Mouse (Mus musculus) MEL (cell line): ENCODE results near the gene Tnks1bp1. TPM values are rescaled to one million over a fixed set of nuclear protein-coding genes. Genes with fewer than 3 reads are reported as not detected.

Experiments used
- DNase-seq: peaks from one replicate; pipeline ENCODE4 v3.0.0; 2011; ENCODE audit warnings: low read depth, low spot score
- H3K27ac ChIP-seq: 2 replicates; pipeline ENCODE4 v1.5.1; 2012; ENCODE audit warnings: low read depth, mild to moderate bottlenecking, control low read depth, low read length, moderate library complexity; ENCODE audit not compliant: control insufficient read depth
- H3K27me3 ChIP-seq, 2 experiments: fragments of 150-350 bp in 1 of 2; sonication (generic) in 1 of 2; 2 replicates each; pipeline ENCODE4 v1.6.1; 2012; ENCODE audit warnings: low read length in 2 of 2, mild to moderate bottlenecking in 2 of 2, improper control_type of control experiment in 1 of 2, moderate library complexity in 1 of 2; ENCODE audit not compliant: insufficient read depth in 2 of 2, control insufficient read depth in 1 of 2
- H3K36me3 ChIP-seq, 2 experiments: 2 replicates each; pipeline ENCODE4 v1.6.1; 2012 to 2014; ENCODE audit warnings: low read length in 2 of 2, improper control_type of control experiment in 1 of 2, inconsistent platforms in 1 of 2, mild to moderate bottlenecking in 1 of 2; ENCODE audit not compliant: insufficient read depth in 2 of 2, control insufficient read depth in 1 of 2
- H3K4me1 ChIP-seq, 2 experiments: fragments of 150-350 bp in 1 of 2; sonication (generic) in 1 of 2; 2 replicates each; pipeline ENCODE4 v1.6.1; 2012; ENCODE audit warnings: low read length in 2 of 2, improper control_type of control experiment in 1 of 2, mild to moderate bottlenecking in 1 of 2; ENCODE audit not compliant: insufficient read depth in 2 of 2, control insufficient read depth in 1 of 2
- H3K4me3 ChIP-seq, 2 experiments: fragments of 150-350 bp in 1 of 2; sonication (generic) in 1 of 2; 2 replicates each; pipeline ENCODE4 v1.5.1; 2012; ENCODE audit warnings: low read depth in 2 of 2, low read length in 2 of 2, mild to moderate bottlenecking in 2 of 2, moderate library complexity in 2 of 2, control low read depth in 1 of 2, improper control_type of control experiment in 1 of 2; ENCODE audit not compliant: control insufficient read depth in 1 of 2, insufficient read depth in 1 of 2
- H3K79me2 ChIP-seq: 2 replicates; pipeline ENCODE4 v1.6.1; 2012; ENCODE audit warnings: mild to moderate bottlenecking, low read length, moderate library complexity; ENCODE audit not compliant: control insufficient read depth, poor library complexity, insufficient read depth
- H3K9ac ChIP-seq: 2 replicates; pipeline ENCODE4 v1.6.1; 2012; ENCODE audit warnings: low read depth, mild to moderate bottlenecking, control low read depth, low read length, moderate library complexity; ENCODE audit not compliant: control insufficient read depth, poor library complexity, severe bottlenecking
- H3K9me3 ChIP-seq: fragments of 150-350 bp; sonication (generic); replicated peaks from 2 replicates; pipeline ENCODE4 v1.6.1; 2012; ENCODE audit warnings: mild to moderate bottlenecking, low read length, improper control_type of control experiment, moderate library complexity; ENCODE audit not compliant: insufficient read depth
- CHD1 ChIP-seq: IDR thresholded peaks from 2 replicates; pipeline ENCODE4 v1.6.1; 2012; ENCODE audit warnings: low read depth, mild to moderate bottlenecking, inconsistent platforms, low read length, improper control_type of control experiment
- CTCF ChIP-seq, 3 experiments: IDR thresholded peaks in 2 of 3; conservative IDR thresholded peaks in 1 of 3; 2 replicates each; pipeline ENCODE4 v1.5.1; 2011 to 2012; ENCODE audit warnings: low read length in 3 of 3, low read depth in 2 of 3, mild to moderate bottlenecking in 2 of 3, improper control_type of control experiment in 1 of 3, inconsistent platforms in 1 of 3, mixed read lengths in 1 of 3, moderate library complexity in 1 of 3; ENCODE audit not compliant: control insufficient read depth in 1 of 3, insufficient read depth in 1 of 3, poor library complexity in 1 of 3, severe bottlenecking in 1 of 3
- EP300 ChIP-seq, 2 experiments: IDR thresholded peaks; 2 replicates each; pipeline ENCODE4 v1.6.1; 2011; ENCODE audit warnings: improper control_type of control experiment in 2 of 2, low read length in 2 of 2, low read depth in 1 of 2, mild to moderate bottlenecking in 1 of 2
- ETS1 ChIP-seq: IDR thresholded peaks from 2 replicates; pipeline ENCODE4 v1.6.1; 2012; ENCODE audit warnings: low read depth, mild to moderate bottlenecking, inconsistent platforms, low read length, improper control_type of control experiment, moderate library complexity
- GABPA ChIP-seq: IDR thresholded peaks from 2 replicates; pipeline ENCODE4 v1.6.1; 2012; ENCODE audit warnings: low read depth, mild to moderate bottlenecking, inconsistent platforms, low read length, improper control_type of control experiment, moderate library complexity
- GATA1 ChIP-seq: IDR thresholded peaks from 2 replicates; pipeline ENCODE4 v1.6.1; 2011; ENCODE audit warnings: low read depth, low read length, improper control_type of control experiment
- HCFC1 ChIP-seq: IDR thresholded peaks from 2 replicates; pipeline ENCODE4 v1.6.1; 2012; ENCODE audit warnings: low read depth, mild to moderate bottlenecking, inconsistent platforms, low read length, improper control_type of control experiment, moderate library complexity
- JUND ChIP-seq: IDR thresholded peaks from 2 replicates; pipeline ENCODE4 v1.6.1; 2011; ENCODE audit warnings: low read depth, mild to moderate bottlenecking, improper control_type of control experiment, low read length
- MAFK ChIP-seq: IDR thresholded peaks from 2 replicates; pipeline ENCODE4 v1.6.1; 2011; ENCODE audit warnings: low read depth, mild to moderate bottlenecking, low read length, improper control_type of control experiment, borderline replicate concordance
- MAX ChIP-seq: IDR thresholded peaks from 2 replicates; pipeline ENCODE4 v1.6.1; 2011; ENCODE audit warnings: low read length, improper control_type of control experiment
- MAZ ChIP-seq: IDR thresholded peaks from 2 replicates; pipeline ENCODE4 v1.6.1; 2012; ENCODE audit warnings: low read depth, mild to moderate bottlenecking, inconsistent platforms, low read length, improper control_type of control experiment
- MEF2A ChIP-seq: IDR thresholded peaks from 2 replicates; pipeline ENCODE4 v1.6.1; 2014; ENCODE audit warnings: low read depth, mild to moderate bottlenecking, inconsistent platforms, low read length, improper control_type of control experiment; ENCODE audit not compliant: poor library complexity, insufficient replicate concordance, severe bottlenecking; ENCODE audit errors: extremely low read depth
- MYC ChIP-seq: IDR thresholded peaks from 2 replicates; pipeline ENCODE4 v1.6.1; 2011; ENCODE audit warnings: low read depth, mild to moderate bottlenecking, low read length, improper control_type of control experiment, moderate library complexity
- NELFE ChIP-seq: IDR thresholded peaks from 2 replicates; pipeline ENCODE4 v1.6.1; 2011; ENCODE audit warnings: low read depth, low read length, improper control_type of control experiment
- NRF1 ChIP-seq: IDR thresholded peaks from 2 replicates; pipeline ENCODE4 v1.6.1; 2014; ENCODE audit warnings: low read depth, mild to moderate bottlenecking, inconsistent platforms, low read length, improper control_type of control experiment, moderate library complexity; ENCODE audit not compliant: poor library complexity, insufficient read depth, severe bottlenecking
- POLR2A ChIP-seq, 2 experiments: IDR thresholded peaks; 2 replicates each; pipeline ENCODE4 v1.6.1; 2011 to 2012; ENCODE audit warnings: low read length in 2 of 2, mild to moderate bottlenecking in 2 of 2, control low read depth in 1 of 2, improper control_type of control experiment in 1 of 2, low read depth in 1 of 2, moderate library complexity in 1 of 2; ENCODE audit not compliant: control insufficient read depth in 1 of 2, insufficient read depth in 1 of 2, poor library complexity in 1 of 2
- POLR2AphosphoS5 ChIP-seq: IDR thresholded peaks from 2 replicates; pipeline ENCODE4 v1.6.1; 2012; ENCODE audit warnings: low read depth, borderline replicate concordance, mild to moderate bottlenecking, inconsistent platforms, low read length, moderate library complexity, mixed read lengths
- RAD21 ChIP-seq: IDR thresholded peaks from 2 replicates; pipeline ENCODE4 v1.6.1; 2011; ENCODE audit warnings: mild to moderate bottlenecking, low read depth, low read length, improper control_type of control experiment
- TAL1 ChIP-seq: IDR thresholded peaks from 2 replicates; pipeline ENCODE4 v1.6.1; 2012; ENCODE audit warnings: mild to moderate bottlenecking, inconsistent platforms, low read length, moderate library complexity, mixed read lengths
- TCF12 ChIP-seq: IDR thresholded peaks from 2 replicates; pipeline ENCODE4 v1.6.1; 2014; ENCODE audit warnings: low read depth, mild to moderate bottlenecking, inconsistent platforms, low read length, improper control_type of control experiment, moderate library complexity
- ZKSCAN1 ChIP-seq: IDR thresholded peaks from 2 replicates; pipeline ENCODE4 v1.6.1; 2012; ENCODE audit warnings: low read depth, mild to moderate bottlenecking, inconsistent platforms, low read length, improper control_type of control experiment, moderate library complexity
- polyA plus RNA-seq, 2 experiments: library from polyadenylated mRNA; stranded (reverse) in 1 of 2; unstranded in 1 of 2; fragments of >175 nt in 1 of 2; fragments of >200 nt in 1 of 2; gene quantifications; 2 replicates each; pipeline versions ENCODE4 v1.2.1 to v1.2.4; 2012; ENCODE audit warnings: low replicate concordance in 2 of 2, low read depth in 1 of 2; ENCODE audit not compliant: insufficient read length in 2 of 2, insufficient read depth in 1 of 2, missing spikeins in 1 of 2
- total RNA-seq: library from RNA; depleted of rRNA; stranded (reverse); fragments of 300-350 nt; gene quantifications from 2 replicates; pipeline ENCODE4 v1.2.3, GENCODE M21; 2012

Gene Tnks1bp1
- total and polyA plus RNA-seq, 3 experiments, result 5.5 to 9.9 TPM; not detected in 1

GRCm38 (mm10) chr2:85030989-85031388 lies 16.8 kb upstream of the Tnks1bp1 start:
- H3K9me3 ChIP-seq, result no peaks in the 10 kb centered on the region
- H3K36me3 ChIP-seq, result peaks cover 0 to 13% of the 10 kb centered on the region in 2 experiments; a peak in 2 of 4 replicates
- H3K9ac ChIP-seq, result no peak overlapping the region
- no peak for DNase-seq
- TF ChIP-seq NELFE, result no peak
- no peak for TF ChIP-seq RAD21
- no peak for TF ChIP-seq TAL1
- TF ChIP-seq CTCF (IDR thresholded peaks at IDR 0.05 in 2 of 3, conservative IDR thresholded peaks at IDR 0.05 in 1 of 3; ENCODE audit: control insufficient read depth in 1 of 3, insufficient read depth in 1 of 3, low read depth in 2 of 3, low read length in 3 of 3, poor library complexity in 1 of 3, severe bottlenecking in 1 of 3), result no peak
- no peak for TF ChIP-seq CHD1
- no peak for TF ChIP-seq MYC
- no peak for TF ChIP-seq ZKSCAN1
- TF ChIP-seq NRF1, result no peak
- no peak for TF ChIP-seq HCFC1
- no peak overlapping the region for H3K27ac ChIP-seq
- peaks cover 3 to 19% of the 10 kb centered on the region in 2 experiments for H3K4me1 ChIP-seq
- peaks cover 0 to 1% of the 10 kb centered on the region in 2 experiments; a peak in 1 of 4 replicates for H3K27me3 ChIP-seq
- no peaks in the 10 kb centered on the region for H3K79me2 ChIP-seq
- H3K4me3 ChIP-seq, result no peak overlapping the region

DNA sequence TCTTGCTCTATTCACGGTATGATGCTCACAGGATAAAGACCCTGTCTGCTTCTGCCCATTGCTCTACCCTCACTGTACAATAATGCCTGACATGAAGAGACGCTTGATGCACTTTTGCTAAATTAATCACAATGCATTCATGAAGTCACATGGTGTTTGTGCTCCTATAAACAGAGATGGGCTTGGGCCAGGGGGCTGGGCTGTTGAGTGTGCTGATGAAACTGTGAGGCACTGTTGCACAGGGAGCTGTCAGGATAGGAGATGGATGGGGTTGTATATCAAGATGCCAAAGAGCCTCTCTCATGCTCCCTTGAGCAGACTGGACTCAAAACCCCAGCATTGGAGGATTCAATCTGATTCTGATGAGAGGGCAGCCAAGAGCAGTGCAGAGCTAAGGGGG lies 14.7 kb upstream of the Tnks1bp1 start:
- no peak for DNase-seq
- peaks cover 11% of the 10 kb centered on the region for H3K79me2 ChIP-seq
- peaks cover 0 to 1% of the 10 kb centered on the region in 2 experiments; a peak in 1 of 4 replicates for H3K27me3 ChIP-seq
- peaks cover 0 to 12% of the 10 kb centered on the region in 2 experiments; a peak in 3 of 4 replicates for H3K4me1 ChIP-seq
- peaks cover 0 to 14% of the 10 kb centered on the region in 2 experiments; a peak in 2 of 4 replicates for H3K36me3 ChIP-seq
- H3K9me3 ChIP-seq, result no peaks in the 10 kb centered on the region
- TF ChIP-seq POLR2AphosphoS5, result no peak
- TF ChIP-seq EP300 (IDR thresholded peaks at IDR 0.05; ENCODE audit: low read depth in 1 of 2, low read length in 2 of 2), result no peak
- no peak for TF ChIP-seq TAL1
- TF ChIP-seq MAZ, result no peak
- no peak for TF ChIP-seq GATA1
- no peak for TF ChIP-seq ETS1
- no peak for TF ChIP-seq POLR2A (IDR thresholded peaks at IDR 0.05; ENCODE audit: control insufficient read depth in 1 of 2, insufficient read depth in 1 of 2, low read depth in 1 of 2, low read length in 2 of 2, poor library complexity in 1 of 2)
- TF ChIP-seq MEF2A, result no peak
- TF ChIP-seq MAFK, result no peak
- no peak for TF ChIP-seq CTCF (IDR thresholded peaks at IDR 0.05 in 2 of 3, conservative IDR thresholded peaks at IDR 0.05 in 1 of 3; ENCODE audit: control insufficient read depth in 1 of 3, insufficient read depth in 1 of 3, low read depth in 2 of 3, low read length in 3 of 3, poor library complexity in 1 of 3, severe bottlenecking in 1 of 3)
- TF ChIP-seq JUND, result no peak
- no peak for TF ChIP-seq GABPA
- no peak for TF ChIP-seq TCF12
- no peak for TF ChIP-seq MAX
- no peak overlapping the region for H3K9ac ChIP-seq
- H3K27ac ChIP-seq, result no peak overlapping the region
- no peak overlapping the region for H3K4me3 ChIP-seq
